Mouse (Mus musculus) central nervous system, embryonic 18 days (tissue): Measurements from ENCODE around the gene Rgs14. TPM values are rescaled to one million over a fixed set of nuclear protein-coding genes. Genes with fewer than 3 reads are reported as not detected.

Source experiments
- polyA plus RNA-seq: library from polyadenylated mRNA; depleted of rRNA; stranded (reverse); fragments of >200 nt; gene quantifications from 2 replicates; pipeline ENCODE4 v1.2.3, GENCODE M21; 2012; rRNA removed

The Rgs14 gene
- 2.0 and 2.5 TPM in 2 replicates for polyA plus RNA-seq

GRCm38 (mm10) chr13:55369531-55370114 is at the start of gene Rgs14:
TSS of gene Rgs14 (plus strand) at chr13:55369732.

DNA sequence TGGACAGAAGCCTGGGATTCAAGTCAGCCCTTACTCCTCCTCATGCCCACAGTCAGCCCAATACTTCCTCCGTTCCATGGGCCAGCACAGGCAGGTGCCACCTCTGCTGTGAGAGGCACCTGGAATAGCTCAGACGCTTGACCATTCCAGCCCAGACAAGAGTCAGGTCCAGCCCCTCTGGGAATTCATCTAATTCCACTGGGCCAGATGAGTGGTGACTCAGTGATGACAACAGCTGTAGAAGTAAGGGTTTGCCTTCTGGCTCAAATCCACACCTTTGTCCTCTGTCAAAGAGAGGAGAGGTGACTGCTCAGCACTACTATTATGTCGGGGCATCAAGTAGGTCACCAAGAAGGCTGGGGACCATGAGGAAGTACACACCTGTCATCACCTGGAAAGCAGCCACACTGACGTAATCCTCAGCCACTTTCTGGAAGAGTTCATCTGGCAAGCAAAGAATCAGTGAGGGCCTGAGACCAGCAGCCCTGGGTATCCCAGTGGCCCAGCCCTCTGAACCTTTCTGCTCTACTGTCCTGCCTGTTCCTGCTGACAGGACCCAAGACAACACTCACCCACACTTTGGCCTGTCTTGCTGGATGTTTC is 49.5 kb upstream of the Rgs14 start, which contains the start of gene Prelid1:
TSS of gene Prelid1 (plus strand) at position 570 of the 603 bp plus-strand sequence.

DNA sequence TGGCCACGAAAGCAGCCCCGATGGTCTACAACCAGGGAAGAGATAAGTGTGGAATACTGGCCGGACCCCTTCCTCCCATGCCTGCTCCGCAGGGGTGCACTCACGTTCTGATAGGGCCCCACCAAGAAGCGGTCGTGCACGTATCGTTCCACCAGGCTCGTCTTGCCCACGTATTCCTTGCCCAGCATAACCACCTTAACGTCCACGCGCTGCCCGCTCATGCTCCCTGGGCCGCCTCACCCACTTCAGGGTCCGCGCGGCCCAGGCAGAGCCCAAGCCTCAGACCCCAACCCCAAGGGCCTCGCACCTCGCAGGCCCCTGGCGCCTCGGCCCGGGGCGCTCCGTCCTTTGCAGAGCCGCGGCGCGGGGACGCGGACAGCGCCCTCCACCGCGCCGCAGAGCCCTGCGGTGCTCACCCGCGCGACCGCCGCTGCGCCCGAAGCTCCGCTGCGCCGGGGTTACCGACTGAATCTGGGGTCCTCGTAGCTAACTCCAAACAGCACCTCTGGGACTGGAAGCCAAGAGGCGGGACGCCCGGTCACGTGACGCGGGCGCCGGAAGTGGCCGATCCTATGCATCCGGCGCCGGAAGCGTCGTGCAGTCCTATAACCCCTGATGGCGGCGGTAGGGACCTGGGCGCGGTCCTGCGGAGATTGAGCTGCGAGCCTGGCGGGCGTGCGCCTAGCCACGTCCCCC is 48.0 kb upstream of the Rgs14 start, which contains the start of gene Rab24:
TSS of gene Rab24 (minus strand) at position 513 of the 696 bp plus-strand sequence.

GRCm38 (mm10) chr13:55329683-55330566 is 39.6 kb upstream of the Rgs14 start, which contains the start of gene Mxd3:
TSS of gene Mxd3 (minus strand) at chr13:55329823.

DNA sequence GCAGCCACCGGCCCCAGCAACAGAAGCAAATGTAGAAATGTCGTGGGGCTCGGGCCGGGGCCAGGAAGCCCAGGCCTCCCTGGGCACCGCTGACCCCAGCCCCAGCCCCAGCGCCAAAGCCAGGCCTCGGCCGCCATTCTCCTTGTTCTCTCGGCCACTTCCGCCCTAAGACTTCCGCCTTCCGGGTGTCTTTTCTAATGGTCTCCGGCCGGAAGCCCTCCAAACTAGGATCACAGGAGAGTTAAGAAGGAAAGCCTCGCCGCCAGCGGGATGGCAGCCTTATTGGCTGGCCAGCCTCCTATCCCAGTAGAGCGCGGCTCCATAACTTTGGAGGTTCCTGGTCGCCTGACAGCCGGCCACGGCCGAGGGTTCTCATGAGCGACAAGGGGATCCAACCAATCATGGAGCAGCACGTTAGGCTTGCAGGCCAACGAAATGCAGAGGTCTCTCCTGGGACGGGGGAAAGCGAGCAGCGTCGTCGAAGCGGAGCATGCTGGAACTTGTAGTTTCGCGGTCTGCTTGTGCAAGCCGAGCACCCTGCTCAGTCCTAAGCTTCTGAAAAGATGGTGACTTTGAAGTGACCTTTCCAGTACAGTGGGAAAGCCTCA is 7.0 kb upstream of the Rgs14 start, which contains the start of gene Lman2:
TSS of gene Lman2 (minus strand) at position 331 of the 608 bp plus-strand sequence.

DNA sequence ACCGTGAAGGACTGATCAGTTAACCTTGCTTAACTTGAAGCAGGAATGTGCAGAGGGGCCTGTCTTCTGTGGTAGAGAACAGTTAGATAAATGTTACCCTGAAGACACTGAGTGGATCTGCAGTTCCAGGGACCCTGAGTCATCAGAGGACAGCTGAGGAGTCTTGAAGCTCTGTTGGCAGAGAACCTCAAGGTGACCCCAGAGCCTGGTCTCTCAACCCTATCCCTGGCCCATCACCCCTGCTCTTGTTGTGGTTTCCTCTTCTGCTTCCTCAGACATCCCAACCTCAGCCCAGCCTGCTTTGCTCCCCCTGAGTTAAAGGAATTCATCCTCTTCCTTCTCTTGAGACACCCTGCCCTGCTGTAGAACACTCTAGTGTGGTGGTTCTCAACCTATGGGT is 28.6 kb downstream of the Rgs14 start, which contains the start of gene Slc34a1:
TSS of gene Slc34a1 (plus strand) at position 100 of the 400 bp plus-strand sequence.

GRCm38 (mm10) chr13:55414743-55415380 is 45.3 kb downstream of the Rgs14 start, which contains the start of gene Pfn3:
TSS of gene Pfn3 (minus strand) at chr13:55415232.

GRCm38 (mm10) chr13:55426613-55427012 is 57.1 kb downstream of the Rgs14 start, which contains the start of gene F12:
TSS of gene F12 (minus strand) at chr13:55426793.

Other genes with a start within 250 kb of the Rgs14 start
- gene Gm17617, start 236.2 kb upstream of the Rgs14 start, polyA plus RNA-seq = not detected in 2 replicates
- 1.5 TPM in 2 replicates for gene Fgfr4, start 217.1 kb upstream of the Rgs14 start, polyA plus RNA-seq
- 36.5 and 38.0 TPM in 2 replicates for gene Nsd1, start 159.9 kb upstream of the Rgs14 start, polyA plus RNA-seq
- 238 and 239 TPM in 2 replicates for gene Prelid1, start 49.2 kb upstream of the Rgs14 start, polyA plus RNA-seq
- gene Rab24, start 47.8 kb upstream of the Rgs14 start, polyA plus RNA-seq = 146 and 152 TPM in 2 replicates
- 15.4 and 18.9 TPM in 2 replicates for gene Mxd3, start 39.9 kb upstream of the Rgs14 start, polyA plus RNA-seq
- gene Lman2, start 6.9 kb upstream of the Rgs14 start, polyA plus RNA-seq = 47.5 and 48.6 TPM in 2 replicates
- 0.13 TPM in 1 of 2 replicates, not detected in the other for gene Slc34a1, start 28.5 kb downstream of the Rgs14 start, polyA plus RNA-seq
- 1.2 and 1.4 TPM in 2 replicates for gene Pfn3, start 45.5 kb downstream of the Rgs14 start, polyA plus RNA-seq
- 0.14 and 0.16 TPM in 2 replicates for gene F12, start 57.1 kb downstream of the Rgs14 start, polyA plus RNA-seq
- gene Grk6, start 75.3 kb downstream of the Rgs14 start, polyA plus RNA-seq = 75.3 and 78.3 TPM in 2 replicates
- 67.4 and 83.4 TPM in 2 replicates for gene Prr7, start 94.5 kb downstream of the Rgs14 start, polyA plus RNA-seq
- gene Dbn1, start 118.4 kb downstream of the Rgs14 start, polyA plus RNA-seq = 586 and 690 TPM in 2 replicates
- 105 and 118 TPM in 2 replicates for gene Pdlim7, start 143.9 kb downstream of the Rgs14 start, polyA plus RNA-seq
- 13.9 and 15.9 TPM in 2 replicates for gene Dok3, start 159.6 kb downstream of the Rgs14 start, polyA plus RNA-seq
- gene Ddx41, start 166.9 kb downstream of the Rgs14 start, polyA plus RNA-seq = 90.3 and 94.8 TPM in 2 replicates
- 137 and 144 TPM in 2 replicates for gene Fam193b, start 201.4 kb downstream of the Rgs14 start, polyA plus RNA-seq
- gene Tmed9, start 204.0 kb downstream of the Rgs14 start, polyA plus RNA-seq = 133 and 139 TPM in 2 replicates
- 48.9 and 49.4 TPM in 2 replicates for gene B4galt7, start 230.2 kb downstream of the Rgs14 start, polyA plus RNA-seq